Mouse (Mus musculus): ENCODE measurements around the gene Rapgef4. TPM values are rescaled to one million over a fixed set of nuclear protein-coding genes. Genes with fewer than 3 reads are reported as not detected.

Rapgef4 gene
- polyA plus RNA-seq, 1 experiment = 555 TPM

DNA sequence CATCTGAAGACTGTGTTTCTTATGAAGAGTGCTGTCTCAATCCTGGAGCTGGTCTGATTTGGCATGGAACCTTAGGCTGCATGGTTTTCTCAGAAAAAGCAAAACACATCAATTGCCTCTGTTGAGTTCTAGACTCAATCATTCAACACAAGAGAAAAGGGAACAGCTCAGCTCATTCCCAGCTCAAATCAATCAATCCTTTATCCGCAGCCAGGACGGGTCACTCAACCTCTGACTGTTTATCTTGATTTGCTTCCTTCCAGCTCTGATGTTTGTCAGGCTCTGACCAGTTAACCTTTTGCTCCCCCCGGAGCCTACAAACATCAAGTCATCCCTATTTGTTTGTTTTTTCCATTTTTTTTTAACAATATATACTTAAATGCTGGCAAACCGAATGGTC is 192.8 kb downstream of the Rapgef4 start:
- H3K4me3 ChIP-seq (ENCODE audit: insufficient read depth, low read length) = no peak overlapping the region
- TF ChIP-seq POLR2A (IDR thresholded peaks at IDR 0.05; ENCODE audit: extremely low read depth, insufficient read depth, low read length) (no peak), CTCF (IDR thresholded peaks at IDR 0.05; ENCODE audit: extremely low read depth, insufficient read depth, low read length) (no peak)
- no peak overlapping the region for H3K27ac ChIP-seq (ENCODE audit: insufficient read depth, low read length)
- H3K4me1 ChIP-seq (ENCODE audit: control insufficient read depth, insufficient read depth, low read length) = peaks cover 9% of the 10 kb centered on the region

DNA sequence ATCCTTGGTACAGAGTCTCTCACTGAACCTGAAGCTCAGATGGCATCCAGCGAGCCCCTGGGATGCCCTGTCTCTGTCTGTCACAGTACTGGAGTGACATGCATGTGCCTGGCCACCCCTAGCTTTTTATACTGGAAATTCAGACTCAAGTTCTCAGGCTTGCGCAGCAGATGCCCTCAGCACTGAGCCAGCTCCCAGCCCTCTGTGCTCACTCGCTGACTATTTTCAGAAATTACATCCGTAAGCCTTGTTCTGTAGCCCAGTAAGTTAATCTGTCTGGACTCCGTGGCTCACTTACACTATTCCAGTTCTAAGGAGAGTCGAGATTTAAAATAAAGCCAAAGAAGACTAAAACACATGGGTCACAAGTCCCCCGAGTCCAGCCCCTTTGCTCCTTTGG is 194.5 kb downstream of the Rapgef4 start:
- H3K4me3 ChIP-seq (ENCODE audit: insufficient read depth, low read length) = no peak overlapping the region
- peaks cover 8% of the 10 kb centered on the region for H3K4me1 ChIP-seq (ENCODE audit: control insufficient read depth, insufficient read depth, low read length)
- no peak for TF ChIP-seq POLR2A (IDR thresholded peaks at IDR 0.05; ENCODE audit: extremely low read depth, insufficient read depth, low read length)
- TF ChIP-seq CTCF (IDR thresholded peaks at IDR 0.05; ENCODE audit: extremely low read depth, insufficient read depth, low read length) = no peak
- H3K27ac ChIP-seq (ENCODE audit: insufficient read depth, low read length) = no peak overlapping the region

DNA sequence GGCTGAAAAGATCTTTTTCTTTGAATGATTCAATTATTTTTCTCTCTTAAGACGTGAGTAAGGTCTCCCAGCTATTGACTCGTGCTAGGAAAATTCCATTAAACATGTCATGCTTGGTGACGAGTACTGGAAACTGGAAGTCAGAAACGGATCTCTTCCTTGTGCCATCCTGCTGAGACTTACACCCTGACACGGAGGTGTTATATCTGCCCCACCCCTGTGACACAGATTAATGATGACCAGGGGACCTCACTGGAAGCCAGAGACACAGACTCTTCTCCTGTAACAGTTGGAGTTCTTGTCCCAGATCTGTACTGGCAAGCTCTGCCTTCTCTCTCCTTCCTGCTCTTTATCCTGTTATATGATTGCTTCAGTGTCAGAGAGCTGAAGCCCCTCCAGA is 194.9 kb downstream of the Rapgef4 start:
- H3K4me1 ChIP-seq (ENCODE audit: control insufficient read depth, insufficient read depth, low read length) = peaks cover 8% of the 10 kb centered on the region
- TF ChIP-seq POLR2A (IDR thresholded peaks at IDR 0.05; ENCODE audit: extremely low read depth, insufficient read depth, low read length) (no peak), CTCF (IDR thresholded peaks at IDR 0.05; ENCODE audit: extremely low read depth, insufficient read depth, low read length) (no peak)

DNA sequence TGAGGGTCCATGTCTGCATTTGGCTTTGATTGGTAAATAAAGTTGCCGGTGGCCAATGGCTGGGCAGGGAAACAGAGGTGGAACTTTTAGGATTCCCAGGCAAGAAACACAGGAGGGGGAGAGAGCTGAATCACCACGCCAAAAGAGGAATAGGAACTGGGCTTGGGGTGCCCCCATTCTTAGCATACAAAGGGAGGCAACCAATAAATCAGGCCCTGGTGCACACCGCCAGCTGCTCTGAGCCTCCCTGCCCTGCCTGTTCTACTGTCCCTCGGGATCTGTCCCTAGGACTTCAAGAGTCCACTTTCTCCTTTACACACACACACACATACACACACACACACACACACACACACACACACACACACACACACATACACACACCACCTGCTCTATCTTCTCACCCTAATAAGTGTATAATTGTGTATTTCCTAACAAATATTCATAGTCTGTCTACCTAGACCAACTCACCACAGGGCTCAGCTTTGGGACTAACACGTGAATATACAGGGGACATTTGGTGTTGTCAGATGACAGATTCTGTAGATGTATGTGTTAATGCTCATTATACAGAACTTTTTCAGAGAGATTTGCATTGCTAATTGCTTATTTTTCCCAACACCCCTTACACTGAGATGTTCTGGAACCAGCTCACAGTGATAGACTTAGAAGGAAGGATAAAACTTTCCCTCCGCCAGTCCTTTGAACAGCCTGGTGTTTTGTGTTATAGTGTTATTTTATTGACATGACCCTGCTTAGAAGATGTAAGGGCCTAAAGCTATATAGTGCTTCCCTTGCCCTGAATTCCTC is 196.4 kb downstream of the Rapgef4 start:
- peaks cover 8% of the 10 kb centered on the region for H3K4me1 ChIP-seq (ENCODE audit: control insufficient read depth, insufficient read depth, low read length)
- no peak overlapping the region for H3K27ac ChIP-seq (ENCODE audit: insufficient read depth, low read length)
- TF ChIP-seq POLR2A (IDR thresholded peaks at IDR 0.05; ENCODE audit: extremely low read depth, insufficient read depth, low read length) = no peak
- TF ChIP-seq CTCF (IDR thresholded peaks at IDR 0.05; ENCODE audit: extremely low read depth, insufficient read depth, low read length) = no peak
- no peak overlapping the region for H3K4me3 ChIP-seq (ENCODE audit: insufficient read depth, low read length)

More for the DNA sequence above, 194.9 kb downstream of the Rapgef4 start:
- H3K27ac ChIP-seq (ENCODE audit: insufficient read depth, low read length) = no peak overlapping the region
- no peak overlapping the region for H3K4me3 ChIP-seq (ENCODE audit: insufficient read depth, low read length)

DNA sequence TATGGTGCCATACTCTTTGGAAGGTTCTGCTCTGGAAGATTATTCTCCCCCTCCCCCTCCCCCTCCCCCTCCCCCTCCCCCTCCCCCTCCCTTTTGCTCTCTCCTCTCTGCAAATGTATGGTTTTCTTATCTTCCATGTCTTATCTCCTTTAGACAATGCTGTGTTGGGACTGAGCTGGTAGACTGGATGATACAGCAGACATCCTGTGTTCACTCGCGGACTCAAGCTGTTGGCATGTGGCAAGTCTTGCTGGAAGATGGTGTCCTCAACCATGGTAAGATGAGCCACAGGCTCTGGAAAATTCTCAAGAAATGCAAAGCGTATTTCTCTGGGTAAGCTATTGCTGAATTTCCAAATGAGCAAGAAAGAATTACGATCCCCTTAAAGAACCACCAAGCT is 197.0 kb downstream of the Rapgef4 start:
- no peak overlapping the region for H3K27ac ChIP-seq (ENCODE audit: insufficient read depth, low read length)
- peaks cover 6% of the 10 kb centered on the region for H3K4me1 ChIP-seq (ENCODE audit: control insufficient read depth, insufficient read depth, low read length)
- TF ChIP-seq POLR2A (IDR thresholded peaks at IDR 0.05; ENCODE audit: extremely low read depth, insufficient read depth, low read length) (no peak), CTCF (IDR thresholded peaks at IDR 0.05; ENCODE audit: extremely low read depth, insufficient read depth, low read length) (no peak)
- H3K4me3 ChIP-seq (ENCODE audit: insufficient read depth, low read length) = no peak overlapping the region

DNA sequence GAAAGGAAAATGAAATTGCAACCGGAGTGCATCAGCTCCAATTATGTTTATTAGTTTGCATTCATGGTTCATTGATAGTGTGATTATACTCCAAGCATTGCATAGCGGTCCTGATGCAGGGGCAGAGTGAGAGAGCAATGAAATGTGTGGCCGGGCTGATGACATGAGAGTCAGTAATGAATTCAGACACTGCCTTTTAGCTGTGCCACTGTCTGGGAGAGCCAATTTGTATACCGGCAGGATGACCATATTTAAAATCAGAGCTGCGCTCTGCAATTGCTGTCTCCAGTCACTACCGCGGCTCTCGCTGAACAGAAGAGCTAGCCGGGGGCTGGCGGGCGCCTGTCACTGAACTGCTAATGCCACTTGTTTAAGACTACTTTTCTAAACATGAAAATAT is 197.5 kb downstream of the Rapgef4 start:
- no peak for TF ChIP-seq CTCF (IDR thresholded peaks at IDR 0.05; ENCODE audit: extremely low read depth, insufficient read depth, low read length)
- no peak for TF ChIP-seq POLR2A (IDR thresholded peaks at IDR 0.05; ENCODE audit: extremely low read depth, insufficient read depth, low read length)
- no peak overlapping the region for H3K27ac ChIP-seq (ENCODE audit: insufficient read depth, low read length)

DNA sequence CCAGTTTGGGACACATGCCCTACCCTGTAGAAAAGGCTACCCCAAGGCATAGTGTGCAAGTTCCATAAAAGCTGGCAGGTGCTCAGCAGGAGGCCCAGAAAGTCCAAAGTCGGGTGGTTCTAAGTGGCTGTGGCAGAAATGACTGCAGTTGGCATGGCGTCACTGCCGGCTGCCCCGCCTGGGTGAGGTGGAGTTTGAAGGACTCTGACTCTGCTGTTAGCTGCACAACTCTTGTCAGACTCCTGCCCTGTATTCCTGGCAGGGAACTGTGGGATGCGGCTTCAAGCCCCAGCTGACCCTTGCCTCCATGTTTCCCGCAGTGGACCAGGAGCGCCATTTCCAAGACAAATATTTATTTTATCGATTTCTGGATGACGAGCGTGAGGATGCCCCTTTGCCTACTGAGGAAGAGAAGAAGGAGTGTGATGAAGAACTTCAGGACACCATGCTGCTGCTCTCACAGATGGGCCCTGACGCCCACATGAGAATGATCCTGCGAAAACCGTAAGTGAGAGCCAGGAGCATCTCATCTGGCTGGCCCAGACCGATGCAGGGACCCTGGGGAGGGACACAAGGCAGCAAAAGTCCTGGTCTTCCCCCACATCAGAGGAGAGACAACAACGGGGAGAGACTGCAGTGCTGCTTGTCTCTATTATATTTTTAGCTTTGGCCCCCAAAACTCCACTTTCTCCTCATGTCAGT is 198.7 kb downstream of the Rapgef4 start:
- Histone ChIP-seq H3K4me3 (ENCODE audit: insufficient read depth, low read length) (no peak overlapping the region), H3K4me1 (ENCODE audit: control insufficient read depth, insufficient read depth, low read length) (peaks cover 6% of the 10 kb centered on the region), H3K27ac (ENCODE audit: insufficient read depth, low read length) (no peak overlapping the region)
- TF ChIP-seq CTCF (IDR thresholded peaks at IDR 0.05; ENCODE audit: extremely low read depth, insufficient read depth, low read length) = no peak
- TF ChIP-seq POLR2A (IDR thresholded peaks at IDR 0.05; ENCODE audit: extremely low read depth, insufficient read depth, low read length) = no peak

More for the DNA sequence above, 197.5 kb downstream of the Rapgef4 start:
- Histone ChIP-seq H3K4me1 (ENCODE audit: control insufficient read depth, insufficient read depth, low read length) (peaks cover 6% of the 10 kb centered on the region), H3K4me3 (ENCODE audit: insufficient read depth, low read length) (no peak overlapping the region)

DNA sequence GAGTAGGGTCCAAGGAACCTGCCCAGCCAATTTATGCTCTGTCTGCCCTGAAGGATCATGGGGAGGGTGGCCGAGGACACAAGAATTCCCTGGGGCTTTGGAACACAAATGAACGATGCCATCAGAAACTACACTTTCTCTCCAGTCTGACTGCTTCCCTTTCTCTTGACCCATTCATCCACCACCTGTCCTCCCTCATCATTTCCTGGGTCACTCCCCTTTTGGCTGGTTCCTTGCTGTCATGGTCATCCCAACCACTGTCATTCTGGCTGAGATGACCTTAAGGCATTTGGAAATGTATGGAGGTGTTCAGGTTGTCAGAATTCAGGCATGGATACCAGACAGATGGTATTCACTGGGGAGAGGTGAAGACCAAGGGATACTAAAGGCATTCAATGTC is 200.4 kb downstream of the Rapgef4 start:
- no peak overlapping the region for H3K27ac ChIP-seq (ENCODE audit: insufficient read depth, low read length)
- peaks cover 1% of the 10 kb centered on the region; the same call in 1 of the 2 replicates for H3K4me1 ChIP-seq (ENCODE audit: control insufficient read depth, insufficient read depth, low read length)
- TF ChIP-seq POLR2A (IDR thresholded peaks at IDR 0.05; ENCODE audit: extremely low read depth, insufficient read depth, low read length) (no peak), CTCF (IDR thresholded peaks at IDR 0.05; ENCODE audit: extremely low read depth, insufficient read depth, low read length) (no peak)
- no peak overlapping the region for H3K4me3 ChIP-seq (ENCODE audit: insufficient read depth, low read length)

DNA sequence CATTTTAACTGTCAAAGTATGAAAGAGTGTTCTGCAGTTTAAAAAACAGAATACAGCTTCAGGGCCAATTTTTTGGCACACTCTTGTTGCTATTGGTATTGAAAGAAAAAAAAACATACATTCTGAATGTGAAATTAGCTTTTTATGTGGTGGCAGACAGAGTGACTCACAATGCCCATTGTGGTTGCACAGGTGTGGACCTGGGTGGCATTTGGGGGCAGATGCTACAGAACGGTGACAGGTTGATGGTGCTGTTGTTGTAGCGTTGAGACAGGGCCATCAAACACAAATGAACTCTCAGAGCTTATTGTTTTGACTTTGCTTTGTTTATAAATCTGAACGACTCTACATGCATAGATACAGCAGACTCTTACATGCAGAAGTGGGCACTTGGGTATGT is 202.7 kb downstream of the Rapgef4 start:
- TF ChIP-seq CTCF (IDR thresholded peaks at IDR 0.05; ENCODE audit: extremely low read depth, insufficient read depth, low read length) (no peak), POLR2A (IDR thresholded peaks at IDR 0.05; ENCODE audit: extremely low read depth, insufficient read depth, low read length) (no peak)
- H3K27ac ChIP-seq (ENCODE audit: insufficient read depth, low read length) = no peak overlapping the region

More for the DNA sequence above, 202.7 kb downstream of the Rapgef4 start:
- H3K4me3 ChIP-seq (ENCODE audit: insufficient read depth, low read length) = no peak overlapping the region
- H3K4me1 ChIP-seq (ENCODE audit: control insufficient read depth, insufficient read depth, low read length) = no peaks in the 10 kb centered on the region
